Comparison of ENCODE assay signal across 21 mouse cellular contexts in the genomic region with DNA sequence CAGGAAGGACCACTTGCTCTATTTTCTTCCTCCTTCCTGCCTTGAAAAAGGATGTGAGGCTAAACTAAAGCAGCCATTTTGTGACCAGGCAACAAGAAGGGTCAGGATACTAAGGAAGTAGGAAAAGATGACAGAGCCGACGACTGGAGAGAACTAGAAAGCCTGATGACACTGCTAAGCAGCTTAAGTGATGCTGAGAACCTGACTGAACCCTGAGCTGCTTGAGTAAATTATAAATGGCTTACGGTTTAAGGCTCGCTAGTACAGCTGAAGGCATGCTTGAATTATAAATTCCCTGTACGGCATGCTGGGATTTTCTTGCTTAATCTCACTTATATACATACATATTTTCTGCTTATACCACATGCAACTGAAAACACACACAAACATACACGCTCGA.
"Had no signal": no experiment of that assay in that cellular context is flagged by ENCODE, and none has a peak within 500 bp of the region (broad histone marks: within the 10 kb centered on the region; RNA-seq: fewer than 3 reads in every experiment).

No protein-coding gene starts in this region.

- H3K4me3 ChIP-seq: layer of hippocampus, adult 2 months; limb, embryonic 10.5 days; limb, embryonic 13.5 days; megakaryocyte, embryonic 14.5 days; midbrain, embryonic 10.5 days; midbrain, embryonic 15.5 days; myocyte; neural tube, embryonic 13.5 days had no signal

- H3K36me3 ChIP-seq: limb, embryonic 10.5 days; midbrain, embryonic 15.5 days; neural tube, embryonic 13.5 days had no signal

- H3K27me3 ChIP-seq: limb, embryonic 13.5 days; megakaryocyte, embryonic 14.5 days; midbrain, embryonic 15.5 days; neural tube, embryonic 13.5 days had no signal

- DNase-seq: kidney, adult 18-20 months; kidney, adult 9 months; kidney, postnatal 14 days; layer of hippocampus, adult 9-11 months; layer of hippocampus, postnatal 36 days; lung, embryonic 14.5 days; thymus, adult 18-20 months; thymus, postnatal 36 days had no signal

- H3K4me1 ChIP-seq: limb, embryonic 10.5 days; midbrain, embryonic 10.5 days; midbrain, embryonic 15.5 days; neural tube, embryonic 13.5 days had no signal

- H3K4me2 ChIP-seq: limb, embryonic 13.5 days; lung, embryonic 14.5 days; midbrain, embryonic 15.5 days; neural tube, embryonic 13.5 days had no signal

- ATAC-seq: hindbrain, postnatal 0 days; inflammation-experienced regulatory T-cells, adult 6 months; intestine, embryonic 16.5 days; lung, postnatal 0 days; midbrain, embryonic 15.5 days had no signal

- H3K9ac ChIP-seq: limb, embryonic 13.5 days; lung, embryonic 14.5 days; midbrain, embryonic 15.5 days; neural tube, embryonic 13.5 days had no signal

- H3K27ac ChIP-seq: hindbrain, postnatal 0 days; layer of hippocampus, adult 2 months; limb, embryonic 10.5 days; limb, embryonic 13.5 days; macrophage; midbrain, embryonic 10.5 days; midbrain, embryonic 15.5 days; neural tube, embryonic 13.5 days had no signal

- H3K9me3 ChIP-seq: limb, embryonic 10.5 days; limb, embryonic 13.5 days; megakaryocyte, embryonic 14.5 days; midbrain, embryonic 10.5 days; midbrain, embryonic 15.5 days; neural tube, embryonic 13.5 days had no signal
